Comparison of ENCODE assay signal across 17 mouse cellular contexts in genomic region chr14:57259341-57259740, GRCm38 (mm10).
"Had no signal": no experiment of that assay in that cellular context is flagged by ENCODE, and none has a peak within 500 bp of the region (broad histone marks: within the 10 kb centered on the region; RNA-seq: fewer than 3 reads in every experiment).

No protein-coding gene starts in this region.

- H3K4me1 ChIP-seq: intestine, embryonic 15.5 days; limb, embryonic 12.5 days; limb, embryonic 15.5 days; liver, embryonic 13.5 days; midbrain, embryonic 12.5 days; midbrain, embryonic 15.5 days; neural tube, embryonic 13.5 days had no signal

- H3K4me3 ChIP-seq: intestine, embryonic 15.5 days; limb, embryonic 12.5 days; limb, embryonic 15.5 days; liver, embryonic 13.5 days; midbrain, embryonic 12.5 days; midbrain, embryonic 15.5 days; myocyte; neural tube, embryonic 13.5 days had no signal

- H3K9ac ChIP-seq: intestine, embryonic 15.5 days; limb, embryonic 12.5 days; limb, embryonic 15.5 days; liver, embryonic 13.5 days; midbrain, embryonic 12.5 days; midbrain, embryonic 15.5 days; neural tube, embryonic 13.5 days had no signal

- H3K27ac ChIP-seq: intestine, embryonic 15.5 days; limb, embryonic 12.5 days; limb, embryonic 15.5 days; liver, embryonic 13.5 days; midbrain, embryonic 12.5 days; midbrain, embryonic 15.5 days; neural tube, embryonic 13.5 days had no signal

- DNase-seq: kidney, adult 11 months; kidney, postnatal 14 days; kidney, postnatal 4 days; left cerebral cortex, postnatal 4 days; liver, embryonic 13.5 days; lung, adult 2 months; lung, postnatal 14 days; lung, postnatal 4 days; retina, postnatal 1 day; right cerebral cortex, postnatal 25 days had no signal

- ATAC-seq: intestine, embryonic 15.5 days; midbrain, embryonic 15.5 days had no signal

- H3K27me3 ChIP-seq: intestine, embryonic 15.5 days; limb, embryonic 12.5 days; limb, embryonic 15.5 days; liver, embryonic 13.5 days; midbrain, embryonic 12.5 days; midbrain, embryonic 15.5 days; neural tube, embryonic 13.5 days had no signal

- H3K36me3 ChIP-seq: intestine, embryonic 15.5 days; limb, embryonic 12.5 days; limb, embryonic 15.5 days; liver, embryonic 13.5 days; midbrain, embryonic 12.5 days; midbrain, embryonic 15.5 days; neural tube, embryonic 13.5 days had no signal

- H3K4me2 ChIP-seq: intestine, embryonic 15.5 days; limb, embryonic 12.5 days; limb, embryonic 15.5 days; liver, embryonic 13.5 days; midbrain, embryonic 12.5 days; midbrain, embryonic 15.5 days; neural tube, embryonic 13.5 days had no signal

- H3K9me3 ChIP-seq: intestine, embryonic 15.5 days; limb, embryonic 12.5 days; limb, embryonic 15.5 days; liver, embryonic 13.5 days; midbrain, embryonic 12.5 days; midbrain, embryonic 15.5 days; neural tube, embryonic 13.5 days had no signal
